In genomic region chr7:66427437-66428161, GRCm38 (mm10) we compare ENCODE assay signal across 8 mouse cellular contexts. TPM values are rescaled to one million over a fixed set of nuclear protein-coding genes. Genes with fewer than 3 reads are reported as not detected.
A peak's percentile ranks its signal among the peaks of the same experiment; 100 is the strongest.
DNase-seq lines count a peak whose midpoint lies in the region; ATAC-seq and TF ChIP-seq lines count a peak whose summit lies in the region.

Gene Aldh1a3, minus strand, starts transcription at chr7:66427517.

- H3K36me3 ChIP-seq in forebrain, postnatal 0 days (ENCODE audit: insufficient read depth), result no peaks in the 10 kb centered on the region
- no peaks in the 10 kb centered on the region for H3K36me3 ChIP-seq in hindbrain, embryonic 13.5 days
- H3K36me3 ChIP-seq in liver, embryonic 12.5 days, result no peaks in the 10 kb centered on the region

- no peaks in the 10 kb centered on the region for H3K9me3 ChIP-seq in forebrain, postnatal 0 days (ENCODE audit: low read length)
- H3K9me3 ChIP-seq in hindbrain, embryonic 13.5 days, result no peaks in the 10 kb centered on the region
- no peaks in the 10 kb centered on the region for H3K9me3 ChIP-seq in liver, embryonic 12.5 days (replicated peaks)

- H3K27me3 ChIP-seq in forebrain, postnatal 0 days (ENCODE audit: insufficient read depth, low read length), result peaks cover 37% of the 10 kb centered on the region
- H3K27me3 ChIP-seq in hindbrain, embryonic 13.5 days, result peaks cover 83% of the 10 kb centered on the region
- H3K27me3 ChIP-seq in liver, embryonic 12.5 days (replicated peaks), result peaks cover 71% of the 10 kb centered on the region

- DNase-seq in frontal cortex, postnatal 10 days (ENCODE audit: low spot score in 2 of 2), result no peak
- no peak for DNase-seq in adrenal gland, adult 8-10 months
- DNase-seq in forebrain, postnatal 0 days, result peak; percentile 44
- peak; percentile 73 for DNase-seq in retina, embryonic 14.5 days (ENCODE audit: low spot score)
- DNase-seq in thymus, postnatal 14 days, result no peak

- peak within 1 kb of the TSS; percentile 98 for H3K4me2 ChIP-seq in forebrain, postnatal 0 days (ENCODE audit: low read depth)
- H3K4me2 ChIP-seq in hindbrain, embryonic 13.5 days, result peak within 1 kb of the TSS; percentile 92
- peak within 1 kb of the TSS; percentile 61 for H3K4me2 ChIP-seq in liver, embryonic 12.5 days

- no peak within 1 kb of the TSS for H3K27ac ChIP-seq in forebrain, postnatal 0 days (ENCODE audit: low read depth, low read length)
- H3K27ac ChIP-seq in hindbrain, embryonic 13.5 days, result no peak within 1 kb of the TSS
- H3K27ac ChIP-seq in liver, embryonic 12.5 days, result no peak within 1 kb of the TSS

- H3K9ac ChIP-seq in forebrain, postnatal 0 days, result peak within 1 kb of the TSS; percentile 48
- H3K9ac ChIP-seq in hindbrain, embryonic 13.5 days, result peak within 1 kb of the TSS; percentile 66
- no peak within 1 kb of the TSS for H3K9ac ChIP-seq in liver, embryonic 12.5 days

- H3K4me1 ChIP-seq in forebrain, postnatal 0 days (ENCODE audit: insufficient read depth), result peaks cover 4% of the 10 kb centered on the region
- peaks cover 13% of the 10 kb centered on the region for H3K4me1 ChIP-seq in hindbrain, embryonic 13.5 days (replicated peaks)
- H3K4me1 ChIP-seq in liver, embryonic 12.5 days, result peaks cover 9% of the 10 kb centered on the region; the same call in 1 of the 2 replicates

- peak within 1 kb of the TSS; percentile 45 for H3K4me3 ChIP-seq in forebrain, postnatal 0 days (ENCODE audit: low read depth, low read length)
- peak within 1 kb of the TSS; percentile 52 for H3K4me3 ChIP-seq in hindbrain, embryonic 13.5 days
- H3K4me3 ChIP-seq in liver, embryonic 12.5 days, result peak within 1 kb of the TSS; percentile 41

- under 1% methylated on average over 48 of the region's 56 CpGs for WGBS in forebrain, postnatal 0 days
- under 1% methylated on average over 44 of the region's 56 CpGs for WGBS in hindbrain, embryonic 13.5 days
- under 1% methylated on average over 55 of the region's 56 CpGs for WGBS in liver, embryonic 12.5 days (ENCODE audit: insufficient replicate concordance)

- no peak for TF ChIP-seq CTCF in forebrain, postnatal 0 days (IDR thresholded peaks at IDR 0.05; ENCODE audit: low read depth)

- peak; percentile 83 for ATAC-seq in frontal cortex, adult (ENCODE audit: low TSS enrichment)
- peak; percentile 78 for ATAC-seq in forebrain, postnatal 0 days
- ATAC-seq in hindbrain, embryonic 13.5 days (ENCODE audit: low FRiP score), result peak; percentile 78
- peak; percentile 65 for ATAC-seq in liver, embryonic 12.5 days

RNA-seq across cellular contexts. Expression of gene Aldh1a3, which starts in this region (rescaled TPM):
- 10 to 100 TPM; 17.9 to 26.2 (median 22.4) TPM for total RNA-seq in adrenal gland, adult 8-10 months (2022)
- 2.8 and 4.0 TPM in 2 replicates for total RNA-seq in forebrain, postnatal 0 days (2014; rRNA removed)
- polyA plus RNA-seq in forebrain, postnatal 0 days (2015; fragmentation: Nextera tagmentation; extraction: Ambion mirVana), result 3.2 and 3.3 TPM in 2 replicates
- polyA plus RNA-seq in hindbrain, embryonic 13.5 days (2015; fragmentation: Nextera tagmentation; extraction: Ambion mirVana), result 2.1 and 3.2 TPM in 2 replicates
- 1.9 and 2.0 TPM in 2 replicates for polyA plus RNA-seq in liver, embryonic 12.5 days (2016; fragmentation: Nextera tagmentation; extraction: Ambion mirVana)

Comparison
In these comparisons a context has a peak if more than half of its experiments do, and no peak if none do; other contexts are left out.
1. DNase-seq: peak in forebrain, postnatal 0 days (single experiment) and retina, embryonic 14.5 days (single experiment); none in frontal cortex, postnatal 10 days (0 of 2), adrenal gland, adult 8-10 months (single experiment) and thymus, postnatal 14 days (single experiment).
2. Peak in every context shown above with its lines, with median percentiles within 50 percentile points of each other: ATAC-seq, H3K4me2 ChIP-seq and H3K4me3 ChIP-seq.